Mouse (Mus musculus): ENCODE results near the gene Hipk1. TPM values are rescaled to one million over a fixed set of nuclear protein-coding genes. Genes with fewer than 3 reads are reported as not detected.
A peak's percentile ranks its signal among the peaks of the same experiment; 100 is the strongest.

The Hipk1 gene
- polyA plus RNA-seq, 1 experiment from 2014 or later, result 13.8 TPM

GRCm38 (mm10) chr3:103751558-103751957 is 39.8 kb downstream of the Hipk1 start:
- Histone ChIP-seq H3K4me1 (ENCODE audit: insufficient read depth, low read depth, low read length) (no peaks in the 10 kb centered on the region), H3K27me3 (replicated peaks; ENCODE audit: insufficient read depth, low read length) (no peaks in the 10 kb centered on the region), H3K36me3 (ENCODE audit: insufficient read depth, low read length) (peaks cover 74% of the 10 kb centered on the region), H3K4me3 (ENCODE audit: low read depth, low read length) (no peak overlapping the region), H3K9ac (replicated peaks; ENCODE audit: low read depth) (no peak overlapping the region), H3K4me2 (replicated peaks; ENCODE audit: low read depth, low read length) (no peak overlapping the region), H3K9me3 (ENCODE audit: low read length) (no peaks in the 10 kb centered on the region), H3K27ac (ENCODE audit: low read length) (no peak overlapping the region)
- WGBS, result 85% methylated on average over 2 of the region's 2 CpGs
- no peak for DNase-seq (ENCODE audit: low spot score)
- no peak for TF ChIP-seq EP300 (IDR thresholded peaks at IDR 0.05)
- TF ChIP-seq CTCF (IDR thresholded peaks at IDR 0.05), result no peak
- ATAC-seq, result no peak

- Histone ChIP-seq H3K36me3 (ENCODE audit: insufficient read depth, low read length) (peaks cover 69% of the 10 kb centered on the region), H3K27ac (ENCODE audit: low read length) (no peak overlapping the region), H3K4me3 (ENCODE audit: low read depth, low read length) (no peak overlapping the region), H3K4me2 (replicated peaks; ENCODE audit: low read depth, low read length) (no peak overlapping the region), H3K9ac (replicated peaks; ENCODE audit: low read depth) (no peak overlapping the region), H3K4me1 (ENCODE audit: insufficient read depth, low read depth, low read length) (no peaks in the 10 kb centered on the region), H3K9me3 (ENCODE audit: low read length) (no peaks in the 10 kb centered on the region), H3K27me3 (replicated peaks; ENCODE audit: insufficient read depth, low read length) (no peaks in the 10 kb centered on the region)
- TF ChIP-seq CTCF (IDR thresholded peaks at IDR 0.05), result no peak
- no peak for TF ChIP-seq EP300 (IDR thresholded peaks at IDR 0.05)
- WGBS, result 83% methylated on average over 5 of the region's 5 CpGs
- ATAC-seq (no peak), DNase-seq (ENCODE audit: low spot score) (no peak)
Observed at GRCm38 (mm10) chr3:103746711-103747110, 44.7 kb downstream of the Hipk1 start.

GRCm38 (mm10) chr3:103745001-103745770 is 46.2 kb downstream of the Hipk1 start:
- Histone ChIP-seq H3K9me3 (ENCODE audit: low read length) (no peaks in the 10 kb centered on the region), H3K27me3 (replicated peaks; ENCODE audit: insufficient read depth, low read length) (no peaks in the 10 kb centered on the region), H3K27ac (ENCODE audit: low read length) (no peak overlapping the region), H3K4me2 (replicated peaks; ENCODE audit: low read depth, low read length) (no peak overlapping the region), H3K36me3 (ENCODE audit: insufficient read depth, low read length) (peaks cover 60% of the 10 kb centered on the region), H3K4me3 (ENCODE audit: low read depth, low read length) (no peak overlapping the region), H3K9ac (replicated peaks; ENCODE audit: low read depth) (no peak overlapping the region), H3K4me1 (ENCODE audit: insufficient read depth, low read depth, low read length) (no peaks in the 10 kb centered on the region)
- 90% methylated on average over 14 of the region's 14 CpGs for WGBS
- ATAC-seq (no peak), DNase-seq (ENCODE audit: low spot score) (no peak)
- no peak for TF ChIP-seq EP300 (IDR thresholded peaks at IDR 0.05)
- no peak for TF ChIP-seq CTCF (IDR thresholded peaks at IDR 0.05)

GRCm38 (mm10) chr3:103743208-103743607 is 48.2 kb downstream of the Hipk1 start:
- no peak overlapping the region for H3K9ac ChIP-seq (replicated peaks; ENCODE audit: low read depth)
- no peak for TF ChIP-seq EP300 (IDR thresholded peaks at IDR 0.05)
- TF ChIP-seq CTCF (IDR thresholded peaks at IDR 0.05), result no peak
- DNase-seq (ENCODE audit: low spot score), result no peak
- H3K27ac ChIP-seq (ENCODE audit: low read length), result no peak overlapping the region
- no peaks in the 10 kb centered on the region for H3K27me3 ChIP-seq (replicated peaks; ENCODE audit: insufficient read depth, low read length)
- 83% methylated on average over 6 of the region's 6 CpGs for WGBS
- no peaks in the 10 kb centered on the region for H3K4me1 ChIP-seq (ENCODE audit: insufficient read depth, low read depth, low read length)
- H3K4me3 ChIP-seq (ENCODE audit: low read depth, low read length), result no peak overlapping the region
- no peaks in the 10 kb centered on the region for H3K9me3 ChIP-seq (ENCODE audit: low read length)
- peaks cover 44% of the 10 kb centered on the region for H3K36me3 ChIP-seq (ENCODE audit: insufficient read depth, low read length)
- H3K4me2 ChIP-seq (replicated peaks; ENCODE audit: low read depth, low read length), result no peak overlapping the region
- ATAC-seq, result no peak

GRCm38 (mm10) chr3:103740342-103740741 is 51.0 kb downstream of the Hipk1 start:
- H3K4me1 ChIP-seq (ENCODE audit: insufficient read depth, low read depth, low read length), result 0 out of 2 replicates have a peak, but pooled peaks cover 7% of the 10 kb centered on the region
- no peak overlapping the region for H3K4me2 ChIP-seq (replicated peaks; ENCODE audit: low read depth, low read length)
- WGBS, result 54% methylated on average over 5 of the region's 5 CpGs
- DNase-seq (ENCODE audit: low spot score) (no peak), ATAC-seq (no peak)
- H3K9me3 ChIP-seq (ENCODE audit: low read length), result no peaks in the 10 kb centered on the region
- TF ChIP-seq EP300 (IDR thresholded peaks at IDR 0.05) (no peak), CTCF (IDR thresholded peaks at IDR 0.05) (no peak)
- H3K9ac ChIP-seq (replicated peaks; ENCODE audit: low read depth), result no peak overlapping the region
- H3K36me3 ChIP-seq (ENCODE audit: insufficient read depth, low read length), result peaks cover 28% of the 10 kb centered on the region
- no peak overlapping the region for H3K27ac ChIP-seq (ENCODE audit: low read length)
- H3K4me3 ChIP-seq (ENCODE audit: low read depth, low read length), result no peak overlapping the region
- no peaks in the 10 kb centered on the region for H3K27me3 ChIP-seq (replicated peaks; ENCODE audit: insufficient read depth, low read length)

- TF ChIP-seq EP300 (IDR thresholded peaks at IDR 0.05), result no peak
- no peak for TF ChIP-seq CTCF (IDR thresholded peaks at IDR 0.05)
- no peaks in the 10 kb centered on the region for H3K27me3 ChIP-seq (replicated peaks; ENCODE audit: insufficient read depth, low read length)
- peak within 1 kb of the TSS; percentile 58 for H3K4me2 ChIP-seq (replicated peaks; ENCODE audit: low read depth, low read length)
- peaks cover 19% of the 10 kb centered on the region for H3K36me3 ChIP-seq (ENCODE audit: insufficient read depth, low read length)
- no peak for ATAC-seq
- DNase-seq (ENCODE audit: low spot score), result no peak
- H3K4me1 ChIP-seq (ENCODE audit: insufficient read depth, low read depth, low read length), result peaks cover 9% of the 10 kb centered on the region; the same call in 1 of the 2 replicates
- no peak within 1 kb of the TSS for H3K9ac ChIP-seq (replicated peaks; ENCODE audit: low read depth)
- H3K27ac ChIP-seq (ENCODE audit: low read length), result peak within 1 kb of the TSS; percentile 69
- WGBS, result 84% methylated on average over 1 of the region's 1 CpGs
- H3K4me3 ChIP-seq (ENCODE audit: low read depth, low read length), result peak within 1 kb of the TSS; percentile 34; the same call in 1 of the 2 replicates
- no peaks in the 10 kb centered on the region for H3K9me3 ChIP-seq (ENCODE audit: low read length)
Observed at GRCm38 (mm10) chr3:103739329-103739728, 52.0 kb downstream of the Hipk1 start, which contains the start of gene Gm10964. Gene Gm10964, plus strand, starts transcription at chr3:103739366.
